Mouse (Mus musculus) heart, adult 11 months (tissue): Measurements from ENCODE around the gene Cenpp.
"Not testable (repeated sequence)": the region's sequence is repeated elsewhere in the genome, so short reads cannot be mapped to it uniquely, and the experiment has no call there.

Experiments
- DNase-seq: peaks from one replicate; pipeline ENCODE4 v3.0.0; 2022

Cenpp gene

GRCm38 (mm10) chr13:49603603-49604002 is 49.0 kb downstream of the Cenpp start:
- DNase-seq = no peak

- DNase-seq = not testable (repeated sequence)
Measured at GRCm38 (mm10) chr13:49602541-49602940, 50.0 kb downstream of the Cenpp start.

- DNase-seq = no peak
Measured at GRCm38 (mm10) chr13:49586062-49586461, 66.5 kb downstream of the Cenpp start.

- DNase-seq = peak; percentile 94
Measured at GRCm38 (mm10) chr13:49584307-49585005, 68.1 kb downstream of the Cenpp start.

- DNase-seq = no peak
Measured at GRCm38 (mm10) chr13:49583859-49584258, 68.7 kb downstream of the Cenpp start.

- peak; percentile 87 for DNase-seq
Measured at GRCm38 (mm10) chr13:49581541-49582530, 70.7 kb downstream of the Cenpp start, which contains the start of gene Omd. Gene Omd, plus strand, starts transcription at chr13:49582462.

- DNase-seq = no peak
Measured at GRCm38 (mm10) chr13:49571418-49571817, 81.2 kb downstream of the Cenpp start.

- no peak for DNase-seq
Measured at GRCm38 (mm10) chr13:49570371-49570770, 82.2 kb downstream of the Cenpp start.

- DNase-seq = no peak
Measured at GRCm38 (mm10) chr13:49564347-49564746, 88.2 kb downstream of the Cenpp start.

GRCm38 (mm10) chr13:49560886-49561285 is 91.7 kb downstream of the Cenpp start:
- DNase-seq = no peak

- peak; percentile 93 for DNase-seq
Measured at GRCm38 (mm10) chr13:49559185-49559584, 93.4 kb downstream of the Cenpp start.

GRCm38 (mm10) chr13:49556924-49557323 is 95.7 kb downstream of the Cenpp start:
- DNase-seq = no peak

GRCm38 (mm10) chr13:49556203-49556602 is 96.4 kb downstream of the Cenpp start:
- peak; percentile 91 for DNase-seq

- DNase-seq = no peak
Measured at GRCm38 (mm10) chr13:49554519-49554918, 98.1 kb downstream of the Cenpp start.

- no peak for DNase-seq
Measured at GRCm38 (mm10) chr13:49549616-49550015, 103.0 kb downstream of the Cenpp start.

GRCm38 (mm10) chr13:49547563-49548150 is 104.9 kb downstream of the Cenpp start:
- DNase-seq = no peak

GRCm38 (mm10) chr13:49546517-49546916 is 106.1 kb downstream of the Cenpp start:
- peak; percentile 97 for DNase-seq

- peak; percentile 96 for DNase-seq
Measured at GRCm38 (mm10) chr13:49545646-49546045, 106.9 kb downstream of the Cenpp start.

- DNase-seq = no peak
Measured at GRCm38 (mm10) chr13:49544279-49544678, 108.3 kb downstream of the Cenpp start, which contains the start of gene Aspn. Gene Aspn, plus strand, starts transcription at chr13:49544443.

- no peak for DNase-seq
Measured at GRCm38 (mm10) chr13:49538693-49539092, 113.9 kb downstream of the Cenpp start.

- no peak for DNase-seq
Measured at GRCm38 (mm10) chr13:49536946-49537345, 115.6 kb downstream of the Cenpp start.

- no peak for DNase-seq
Measured at GRCm38 (mm10) chr13:49530636-49531035, 121.9 kb downstream of the Cenpp start.

GRCm38 (mm10) chr13:49526235-49526634 is 126.3 kb downstream of the Cenpp start:
- no peak for DNase-seq
